Mouse (Mus musculus) C2C12 (cell line): ENCODE data around the gene Alox5.

Source experiments
- CTCF ChIP-seq: IDR thresholded peaks from one replicate; pipeline ENCODE4 v1.5.1; 2011; ENCODE audit not compliant: control insufficient read depth, insufficient read depth, insufficient read length
- MAX ChIP-seq: IDR thresholded peaks from one replicate; pipeline ENCODE4 v1.6.1; 2011; ENCODE audit warnings: mild to moderate bottlenecking, control low read depth
- MYOD1 ChIP-seq: IDR thresholded peaks from one replicate; pipeline ENCODE4 v1.6.1; 2011; ENCODE audit warnings: low read depth; ENCODE audit not compliant: control insufficient read depth, insufficient read length
- MYOG ChIP-seq: IDR thresholded peaks from one replicate; pipeline ENCODE4 v1.6.1; 2011; ENCODE audit not compliant: control insufficient read depth, insufficient read length; ENCODE audit errors: extremely low read depth

DNA sequence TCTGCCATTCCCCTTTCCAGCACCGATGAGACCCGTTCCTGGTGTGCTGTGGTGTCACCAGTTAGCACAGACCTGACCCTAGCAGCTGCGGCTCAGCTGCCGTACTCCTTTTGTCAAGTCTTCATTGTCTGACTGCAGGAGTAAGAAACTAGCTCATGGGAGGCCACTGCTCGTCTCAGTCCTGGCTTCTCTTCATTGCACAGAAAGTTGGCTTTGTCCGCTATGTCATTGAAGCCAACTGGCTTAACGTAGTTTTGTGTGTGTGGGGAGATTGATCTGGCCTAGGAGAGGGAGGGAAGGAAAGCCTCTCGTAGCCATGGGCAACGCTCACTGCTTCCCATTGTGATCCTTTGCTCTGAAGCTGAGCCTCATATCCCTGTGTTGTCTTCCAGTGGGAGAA, 55.7 kb downstream of the Alox5 start:
- TF ChIP-seq MAX: no peak
- no peak for TF ChIP-seq CTCF
- no peak for TF ChIP-seq MYOD1
- TF ChIP-seq MYOG: no peak
